Mouse (Mus musculus): ENCODE data around the gene Olfr251. TPM values are rescaled to one million over a fixed set of nuclear protein-coding genes. Genes with fewer than 3 reads are reported as not detected.

The Olfr251 gene
- polyA plus RNA-seq, 1 experiment: not detected

GRCm38 (mm10) chr9:38423801-38424200 is 46.9 kb downstream of the Olfr251 start:
- no peak for TF ChIP-seq E2F4 (IDR thresholded peaks at IDR 0.05; ENCODE audit: insufficient read depth)
- TF ChIP-seq POLR2AphosphoS2 (IDR thresholded peaks at IDR 0.05; ENCODE audit: insufficient read length, low read depth): no peak
- no peak for TF ChIP-seq MYOG (IDR thresholded peaks at IDR 0.05; ENCODE audit: control insufficient read depth in 1 of 3, insufficient read depth in 1 of 3, insufficient read length in 2 of 3, low read depth in 2 of 3)
- no peak for TF ChIP-seq CEBPB (IDR thresholded peaks at IDR 0.05; ENCODE audit: insufficient read depth, poor library complexity, severe bottlenecking)
- no peak for TF ChIP-seq POLR2A (IDR thresholded peaks at IDR 0.05; ENCODE audit: insufficient read length, low read depth)
- TF ChIP-seq MYOD1 (IDR thresholded peaks at IDR 0.05; ENCODE audit: control insufficient read depth in 1 of 3, insufficient read length in 2 of 3, low read depth in 2 of 3): no peak
- no peak for TF ChIP-seq REST (IDR thresholded peaks at IDR 0.05; ENCODE audit: insufficient read depth, insufficient read length)
- TF ChIP-seq TCF12 (IDR thresholded peaks at IDR 0.05; ENCODE audit: insufficient read depth, poor library complexity, severe bottlenecking): no peak
- TF ChIP-seq TCF3 (IDR thresholded peaks at IDR 0.05; ENCODE audit: insufficient read length, low read depth): no peak
- no peak for TF ChIP-seq USF1 (IDR thresholded peaks at IDR 0.05; ENCODE audit: low read depth)
- no peak for TF ChIP-seq SRF (IDR thresholded peaks at IDR 0.05; ENCODE audit: control insufficient read depth, insufficient read length, low read depth)
- TF ChIP-seq MAX (IDR thresholded peaks at IDR 0.05; ENCODE audit: low read depth): no peak
- H3ac ChIP-seq (ENCODE audit: control insufficient read depth, insufficient read length): no peak overlapping the region
- no peaks in the 10 kb centered on the region for H3K79me2 ChIP-seq (ENCODE audit: control insufficient read depth, insufficient read depth)
- no peak overlapping the region for H3K4me3 ChIP-seq
- H3K27me3 ChIP-seq (ENCODE audit: control insufficient read depth, insufficient read depth, insufficient read length): no peaks in the 10 kb centered on the region
- H3K4me2 ChIP-seq (ENCODE audit: low read depth): no peak overlapping the region
- H3K36me3 ChIP-seq (ENCODE audit: control insufficient read depth, insufficient read depth): no peaks in the 10 kb centered on the region

DNA sequence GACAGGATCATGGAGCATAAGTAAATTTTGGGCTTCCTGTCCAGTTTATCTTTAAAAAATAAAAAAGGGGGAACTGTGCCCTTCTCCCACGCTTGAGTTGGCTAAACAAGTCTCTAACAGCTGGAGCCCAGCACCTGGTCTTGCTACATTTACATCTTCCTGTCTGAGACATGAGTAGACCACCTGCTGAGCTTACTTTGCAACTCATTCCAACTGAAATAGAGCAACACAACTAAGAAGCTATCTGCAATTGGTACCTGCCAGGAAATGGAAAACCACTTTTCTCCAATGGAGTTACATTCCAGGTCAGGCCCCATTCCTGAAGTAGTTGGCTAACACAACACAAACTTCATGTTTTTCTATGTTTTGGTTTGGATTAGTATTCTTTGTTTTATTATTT is 50.1 kb downstream of the Olfr251 start:
- H3K4me3 ChIP-seq: no peak overlapping the region
- no peak overlapping the region for H3ac ChIP-seq (ENCODE audit: control insufficient read depth, insufficient read length)
- no peak for TF ChIP-seq POLR2AphosphoS2 (IDR thresholded peaks at IDR 0.05; ENCODE audit: insufficient read length, low read depth)
- no peak for TF ChIP-seq USF1 (IDR thresholded peaks at IDR 0.05; ENCODE audit: low read depth)
- TF ChIP-seq CEBPB (IDR thresholded peaks at IDR 0.05; ENCODE audit: insufficient read depth, poor library complexity, severe bottlenecking): no peak
- TF ChIP-seq MYOD1 (IDR thresholded peaks at IDR 0.05; ENCODE audit: control insufficient read depth in 1 of 3, insufficient read length in 2 of 3, low read depth in 2 of 3): no peak
- no peak for TF ChIP-seq TCF12 (IDR thresholded peaks at IDR 0.05; ENCODE audit: insufficient read depth, poor library complexity, severe bottlenecking)
- no peak for TF ChIP-seq E2F4 (IDR thresholded peaks at IDR 0.05; ENCODE audit: insufficient read depth)
- TF ChIP-seq MAX (IDR thresholded peaks at IDR 0.05; ENCODE audit: low read depth): no peak
- TF ChIP-seq REST (IDR thresholded peaks at IDR 0.05; ENCODE audit: insufficient read depth, insufficient read length): no peak
- TF ChIP-seq POLR2A (IDR thresholded peaks at IDR 0.05; ENCODE audit: insufficient read length, low read depth): no peak
- TF ChIP-seq SRF (IDR thresholded peaks at IDR 0.05; ENCODE audit: control insufficient read depth, insufficient read length, low read depth): no peak
- no peak for TF ChIP-seq TCF3 (IDR thresholded peaks at IDR 0.05; ENCODE audit: insufficient read length, low read depth)
- TF ChIP-seq MYOG (IDR thresholded peaks at IDR 0.05; ENCODE audit: control insufficient read depth in 1 of 3, insufficient read depth in 1 of 3, insufficient read length in 2 of 3, low read depth in 2 of 3): no peak
- H3K27me3 ChIP-seq (ENCODE audit: control insufficient read depth, insufficient read depth, insufficient read length): no peaks in the 10 kb centered on the region
- no peaks in the 10 kb centered on the region for H3K36me3 ChIP-seq (ENCODE audit: control insufficient read depth, insufficient read depth)
- no peak overlapping the region for H3K4me2 ChIP-seq (ENCODE audit: low read depth)
- no peaks in the 10 kb centered on the region for H3K79me2 ChIP-seq (ENCODE audit: control insufficient read depth, insufficient read depth)

DNA sequence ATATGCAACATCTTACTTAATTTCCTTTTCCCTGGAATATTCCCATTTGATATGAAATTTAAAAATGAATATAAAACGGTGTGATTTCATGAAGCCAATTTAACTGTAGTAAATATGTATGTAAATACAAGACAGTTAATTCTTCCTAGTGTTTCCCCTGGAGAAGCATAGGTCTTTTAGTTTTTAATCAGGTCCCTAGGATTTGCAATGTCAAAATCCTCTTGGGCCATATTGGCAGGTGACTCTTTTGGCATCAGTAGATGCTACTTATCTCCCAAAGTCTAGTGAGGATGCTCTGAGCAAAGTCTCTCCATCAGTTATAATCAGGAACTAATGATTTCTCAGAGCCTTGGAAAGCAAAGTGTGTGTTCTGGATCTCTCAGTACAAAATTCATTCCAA is 52.3 kb downstream of the Olfr251 start, which contains the start of gene Olfr901:
Gene Olfr901, plus strand, starts transcription at position 301 of the 400 bp plus-strand sequence.
- TF ChIP-seq TCF12 (IDR thresholded peaks at IDR 0.05; ENCODE audit: insufficient read depth, poor library complexity, severe bottlenecking) (no peak), MYOD1 (IDR thresholded peaks at IDR 0.05; ENCODE audit: control insufficient read depth in 1 of 3, insufficient read length in 2 of 3, low read depth in 2 of 3) (no peak), POLR2AphosphoS2 (IDR thresholded peaks at IDR 0.05; ENCODE audit: insufficient read length, low read depth) (no peak), REST (IDR thresholded peaks at IDR 0.05; ENCODE audit: insufficient read depth, insufficient read length) (no peak), TCF3 (IDR thresholded peaks at IDR 0.05; ENCODE audit: insufficient read length, low read depth) (no peak), CEBPB (IDR thresholded peaks at IDR 0.05; ENCODE audit: insufficient read depth, poor library complexity, severe bottlenecking) (no peak), MAX (IDR thresholded peaks at IDR 0.05; ENCODE audit: low read depth) (no peak)
- no peak within 1 kb of the TSS for H3K4me3 ChIP-seq
- H3K79me2 ChIP-seq (ENCODE audit: control insufficient read depth, insufficient read depth): no peaks in the 10 kb centered on the region
- no peaks in the 10 kb centered on the region for H3K36me3 ChIP-seq (ENCODE audit: control insufficient read depth, insufficient read depth)
- no peak within 1 kb of the TSS for H3K4me2 ChIP-seq (ENCODE audit: low read depth)
- H3ac ChIP-seq (ENCODE audit: control insufficient read depth, insufficient read length): no peak within 1 kb of the TSS
- H3K27me3 ChIP-seq (ENCODE audit: control insufficient read depth, insufficient read depth, insufficient read length): no peaks in the 10 kb centered on the region

Other genes starting within 250 kb of the Olfr251 start
- not detected for gene Olfr890, start 234.6 kb upstream of the Olfr251 start, polyA plus RNA-seq (2012; fragmentation: generic; extraction: Trizol)
- gene Olfr891, start 196.3 kb upstream of the Olfr251 start, polyA plus RNA-seq (2012; fragmentation: generic; extraction: Trizol): not detected
- gene Olfr893, start 168.7 kb upstream of the Olfr251 start, polyA plus RNA-seq (2012; fragmentation: generic; extraction: Trizol): not detected
- gene Olfr894, start 159.0 kb upstream of the Olfr251 start, polyA plus RNA-seq (2012; fragmentation: generic; extraction: Trizol): not detected
- gene Olfr143, start 124.3 kb upstream of the Olfr251 start, polyA plus RNA-seq (2012; fragmentation: generic; extraction: Trizol): not detected
- not detected for gene Olfr895, start 109.2 kb upstream of the Olfr251 start, polyA plus RNA-seq (2012; fragmentation: generic; extraction: Trizol)
- gene Olfr896-ps1, start 86.0 kb upstream of the Olfr251 start, polyA plus RNA-seq (2012; fragmentation: generic; extraction: Trizol): not detected
- not detected for gene Olfr25, start 48.0 kb upstream of the Olfr251 start, polyA plus RNA-seq (2012; fragmentation: generic; extraction: Trizol)
- gene Olfr898, start 28.7 kb upstream of the Olfr251 start, polyA plus RNA-seq (2012; fragmentation: generic; extraction: Trizol): not detected
- gene Olfr250, start 10.2 kb upstream of the Olfr251 start, polyA plus RNA-seq (2012; fragmentation: generic; extraction: Trizol): not detected
- 0.01 TPM for gene Olfr147, start 24.6 kb downstream of the Olfr251 start, polyA plus RNA-seq (2012; fragmentation: generic; extraction: Trizol)
- 0.01 TPM for gene Olfr901, start 52.4 kb downstream of the Olfr251 start, polyA plus RNA-seq (2012; fragmentation: generic; extraction: Trizol)
- not detected for gene Olfr902, start 70.6 kb downstream of the Olfr251 start, polyA plus RNA-seq (2012; fragmentation: generic; extraction: Trizol)
- gene Olfr904, start 86.1 kb downstream of the Olfr251 start, polyA plus RNA-seq (2012; fragmentation: generic; extraction: Trizol): not detected
- not detected for gene Olfr905, start 94.0 kb downstream of the Olfr251 start, polyA plus RNA-seq (2012; fragmentation: generic; extraction: Trizol)
- not detected for gene Olfr906, start 110.0 kb downstream of the Olfr251 start, polyA plus RNA-seq (2012; fragmentation: generic; extraction: Trizol)
- gene Olfr907, start 118.7 kb downstream of the Olfr251 start, polyA plus RNA-seq (2012; fragmentation: generic; extraction: Trizol): not detected
- gene Olfr911-ps1, start 144.5 kb downstream of the Olfr251 start, polyA plus RNA-seq (2012; fragmentation: generic; extraction: Trizol): not detected
- gene Olfr910, start 160.8 kb downstream of the Olfr251 start, polyA plus RNA-seq (2012; fragmentation: generic; extraction: Trizol): not detected
- not detected for gene Olfr912, start 203.1 kb downstream of the Olfr251 start, polyA plus RNA-seq (2012; fragmentation: generic; extraction: Trizol)
- not detected for gene Olfr913, start 215.7 kb downstream of the Olfr251 start, polyA plus RNA-seq (2012; fragmentation: generic; extraction: Trizol)
- not detected for gene Olfr914, start 228.0 kb downstream of the Olfr251 start, polyA plus RNA-seq (2012; fragmentation: generic; extraction: Trizol)